In genomic region chr3:35933405-35933777, GRCm38 (mm10) we compare ENCODE assay signal across 7 mouse cellular contexts. TPM values are rescaled to one million over a fixed set of nuclear protein-coding genes. Genes with fewer than 3 reads are reported as not detected.
A peak's percentile ranks its signal among the peaks of the same experiment; 100 is the strongest.
DNase-seq lines count a peak whose midpoint lies in the region; ATAC-seq and TF ChIP-seq lines count a peak whose summit lies in the region.

No protein-coding gene starts in this region.

- H3K36me3 ChIP-seq in forebrain, embryonic 12.5 days (replicated peaks): no peaks in the 10 kb centered on the region
- H3K36me3 ChIP-seq in intestine, postnatal 0 days (ENCODE audit: control insufficient read depth, insufficient read depth): peaks cover 7% of the 10 kb centered on the region; the same call in 1 of the 2 replicates

- H3K9me3 ChIP-seq in forebrain, embryonic 12.5 days: no peaks in the 10 kb centered on the region
- no peaks in the 10 kb centered on the region for H3K9me3 ChIP-seq in intestine, postnatal 0 days (ENCODE audit: control insufficient read depth)

- H3K27me3 ChIP-seq in forebrain, embryonic 12.5 days: no peaks in the 10 kb centered on the region
- no peaks in the 10 kb centered on the region for H3K27me3 ChIP-seq in intestine, postnatal 0 days (replicated peaks; ENCODE audit: control insufficient read depth, insufficient read depth, low read length)

- peak; percentile 11 for DNase-seq in urinary bladder, postnatal 14 days (ENCODE audit: low spot score)
- no peak for DNase-seq in urinary bladder, postnatal 4 days (ENCODE audit: low spot score in 2 of 2)
- peak; percentile 44 to 55 for DNase-seq in lung, postnatal 4 days
- DNase-seq in spleen, postnatal 36 days (ENCODE audit: low spot score in 2 of 2): peak; percentile 35 to 45

- peak overlapping the region; percentile 85 for H3K4me2 ChIP-seq in forebrain, embryonic 12.5 days
- H3K4me2 ChIP-seq in intestine, postnatal 0 days (replicated peaks; ENCODE audit: low read depth): peak overlapping the region; percentile 81

- peaks cover 4% of the 10 kb centered on the region; the same call in 1 of the 2 replicates for H3K4me1 ChIP-seq in bone marrow, adult 2 months (ENCODE audit: control insufficient read depth, insufficient read depth, low read length)
- peaks cover 23% of the 10 kb centered on the region for H3K4me1 ChIP-seq in forebrain, embryonic 12.5 days
- H3K4me1 ChIP-seq in intestine, postnatal 0 days (replicated peaks; ENCODE audit: control insufficient read depth, insufficient read depth, low read length): peaks cover 8% of the 10 kb centered on the region; the same call in 1 of the 2 replicates

- ATAC-seq in forebrain, embryonic 12.5 days (ENCODE audit: low FRiP score): peak; percentile 47; the same call in 1 of the 2 replicates
- peak; percentile 42 for ATAC-seq in intestine, postnatal 0 days

- no peak for TF ChIP-seq CTCF in bone marrow, adult 2 months (IDR thresholded peaks at IDR 0.05; ENCODE audit: control insufficient read depth, insufficient read depth, low read length)
- TF ChIP-seq CTCF in intestine, postnatal 0 days (IDR thresholded peaks at IDR 0.05; ENCODE audit: low read depth): no peak

- H3K9ac ChIP-seq in forebrain, embryonic 12.5 days: peak overlapping the region; percentile 99
- H3K9ac ChIP-seq in intestine, postnatal 0 days (ENCODE audit: low read depth, low read length): peak overlapping the region; percentile 95

- H3K27ac ChIP-seq in bone marrow, adult 2 months (ENCODE audit: control insufficient read depth, insufficient read depth, low read depth, low read length, poor library complexity): peak overlapping the region; percentile 98
- peak overlapping the region; percentile 93 for H3K27ac ChIP-seq in forebrain, embryonic 12.5 days
- H3K27ac ChIP-seq in intestine, postnatal 0 days (ENCODE audit: low read depth, low read length): peak overlapping the region; percentile 96

- peak overlapping the region; percentile 99 for H3K4me3 ChIP-seq in bone marrow, adult 2 months (replicated peaks; ENCODE audit: control insufficient read depth, low read depth, low read length)
- peak overlapping the region; percentile 95 for H3K4me3 ChIP-seq in forebrain, embryonic 12.5 days (replicated peaks)
- peak overlapping the region; percentile 89 for H3K4me3 ChIP-seq in intestine, postnatal 0 days (ENCODE audit: low read depth, low read length)

- TF ChIP-seq POLR2A in bone marrow, adult 2 months (IDR thresholded peaks at IDR 0.05; ENCODE audit: borderline replicate concordance, control insufficient read depth, low read depth, low read length): no peak

- under 1% methylated on average over 14 of the region's 14 CpGs for WGBS in bone marrow, adult 2 months
- 1% methylated on average over 14 of the region's 14 CpGs for WGBS in forebrain, embryonic 12.5 days
- 0% methylated on average over 14 of the region's 14 CpGs for WGBS in intestine, postnatal 0 days

RNA-seq across cellular contexts. Expression of gene Dcun1d1, which starts 3.9 kb away (rescaled TPM):
- 23.3 and 28.0 TPM in 2 replicates for polyA plus RNA-seq in bone marrow, adult 2 months (2011; ENCODE audit: insufficient read depth, insufficient read length, low replicate concordance, missing spikeins)
- 103 and 109 TPM in 2 replicates for polyA plus RNA-seq in forebrain, embryonic 12.5 days (2016; fragmentation: Nextera tagmentation; extraction: Ambion mirVana)
- polyA plus RNA-seq in intestine, postnatal 0 days (2015; fragmentation: Nextera tagmentation; extraction: Ambion mirVana): 61.7 and 64.8 TPM in 2 replicates

Comparison
In these comparisons a context has a peak if more than half of its experiments do, and no peak if none do; other contexts are left out.
1. DNase-seq: peak in urinary bladder, postnatal 14 days (single experiment), lung, postnatal 4 days (2 of 2) and spleen, postnatal 36 days (2 of 2); none in urinary bladder, postnatal 4 days (0 of 2).
2. Peak in every context shown above with its lines, with median percentiles within 50 percentile points of each other: H3K27ac ChIP-seq and H3K4me3 ChIP-seq.